Mouse (Mus musculus) R1 (cell line): Measurements from ENCODE around the gene Smc4.
"Not testable (repeated sequence)": the region's sequence is repeated elsewhere in the genome, so short reads cannot be mapped to it uniquely, and the experiment has no call there.

ENCODE experiments used
- DNase-seq: peaks from one replicate; pipeline ENCODE4 v3.0.0-alpha.2; 2018; ENCODE audit warnings: low read depth, low spot score

Gene Smc4

GRCm38 (mm10) chr3:69017181-69017580, 12.6 kb downstream of the Smc4 start:
- DNase-seq = no peak

- not testable (repeated sequence) for DNase-seq
Observed at GRCm38 (mm10) chr3:69018635-69019034, 14.1 kb downstream of the Smc4 start.

GRCm38 (mm10) chr3:69020285-69020684, 15.7 kb downstream of the Smc4 start:
- peak; percentile 65 for DNase-seq

- no peak for DNase-seq
Observed at GRCm38 (mm10) chr3:69020764-69021163, 16.2 kb downstream of the Smc4 start.

GRCm38 (mm10) chr3:69026133-69026783, 21.7 kb downstream of the Smc4 start:
- no peak for DNase-seq

GRCm38 (mm10) chr3:69040105-69040504, 35.6 kb downstream of the Smc4 start:
- no peak for DNase-seq

GRCm38 (mm10) chr3:69041298-69041697, 36.8 kb downstream of the Smc4 start:
- DNase-seq = no peak

GRCm38 (mm10) chr3:69044167-69044591, 39.6 kb downstream of the Smc4 start:
- DNase-seq = peak; percentile 75

GRCm38 (mm10) chr3:69044645-69045399, 40.3 kb downstream of the Smc4 start, which contains the start of gene Trim59:
Gene Trim59 (minus strand): TSS chr3:69044755.
- peak; percentile 96 for DNase-seq

- no peak for DNase-seq
Observed at GRCm38 (mm10) chr3:69045400-69045703, 40.8 kb downstream of the Smc4 start.

- DNase-seq = peak; percentile 22
Observed at GRCm38 (mm10) chr3:69045750-69046149, 41.2 kb downstream of the Smc4 start.

- no peak for DNase-seq
Observed at GRCm38 (mm10) chr3:69046509-69046908, 42.0 kb downstream of the Smc4 start.

- DNase-seq = no peak
Observed at GRCm38 (mm10) chr3:69047684-69048083, 43.1 kb downstream of the Smc4 start.

- no peak for DNase-seq
Observed at GRCm38 (mm10) chr3:69049011-69049410, 44.5 kb downstream of the Smc4 start.

GRCm38 (mm10) chr3:69051894-69052293, 47.4 kb downstream of the Smc4 start:
- no peak for DNase-seq

- no peak for DNase-seq
Observed at GRCm38 (mm10) chr3:69054760-69055432, 50.4 kb downstream of the Smc4 start.

GRCm38 (mm10) chr3:69055871-69056270, 51.3 kb downstream of the Smc4 start:
- DNase-seq = no peak

- no peak for DNase-seq
Observed at GRCm38 (mm10) chr3:69060672-69061071, 56.1 kb downstream of the Smc4 start.

- no peak for DNase-seq
Observed at GRCm38 (mm10) chr3:69062764-69063163, 58.2 kb downstream of the Smc4 start.

- peak; percentile 59 for DNase-seq
Observed at GRCm38 (mm10) chr3:69064005-69064404, 59.5 kb downstream of the Smc4 start.
